In the genomic region with DNA sequence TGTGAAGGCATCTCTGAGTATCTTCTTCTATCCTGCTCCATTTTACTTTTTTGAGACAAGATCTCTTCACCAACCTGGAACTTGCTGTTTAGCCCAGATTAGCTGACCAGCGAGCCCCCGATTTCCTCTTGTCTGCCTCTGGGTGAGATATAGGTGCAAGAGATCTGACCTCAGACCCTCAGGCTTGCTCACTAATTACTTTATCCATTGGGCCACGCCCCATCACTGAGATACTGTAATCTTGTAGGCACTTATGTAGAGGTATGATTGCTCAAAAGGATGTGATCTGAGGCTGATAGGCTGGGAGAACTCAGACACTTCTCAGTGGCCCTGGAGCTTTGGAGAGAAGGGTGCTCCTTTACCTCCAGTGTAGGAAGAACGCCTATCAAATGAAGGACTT, we compare ENCODE assay signal across 20 mouse cellular contexts. TPM values are rescaled to one million over a fixed set of nuclear protein-coding genes. Genes with fewer than 3 reads are reported as not detected.
"Had no signal": no experiment of that assay in that cellular context is flagged by ENCODE, and none has a peak within 500 bp of the region (broad histone marks: within the 10 kb centered on the region; RNA-seq: fewer than 3 reads in every experiment).

No protein-coding gene starts in this region.

- H3K4me2 ChIP-seq: lung, embryonic 15.5 days; midbrain, embryonic 12.5 days; neural tube, embryonic 12.5 days; stomach, embryonic 15.5 days had no signal

- DNase-seq: lung, adult 2 months; lung, postnatal 14 days; lung, postnatal 36 days; midbrain, embryonic 14.5 days; right cerebral cortex, postnatal 14 days; thymus, adult 2 months; thymus, postnatal 36 days had no signal

- H3K9me3 ChIP-seq: lung, embryonic 15.5 days; megakaryocyte, embryonic 14.5 days; midbrain, embryonic 12.5 days; neural tube, embryonic 12.5 days; stomach, embryonic 15.5 days had no signal

- H3K4me1 ChIP-seq: midbrain, embryonic 12.5 days; neural tube, embryonic 12.5 days; stomach, embryonic 15.5 days had no signal

- H3K9ac ChIP-seq: lung, embryonic 15.5 days; midbrain, embryonic 12.5 days; neural tube, embryonic 12.5 days; stomach, embryonic 15.5 days had no signal

- H3K27me3 ChIP-seq: lung, embryonic 15.5 days; megakaryocyte, embryonic 14.5 days; midbrain, embryonic 12.5 days; neural tube, embryonic 12.5 days; stomach, embryonic 15.5 days had no signal

- H3K36me3 ChIP-seq: lung, embryonic 15.5 days; midbrain, embryonic 12.5 days; neural tube, embryonic 12.5 days; stomach, embryonic 15.5 days had no signal

- H3K27ac ChIP-seq: midbrain, embryonic 12.5 days; neural tube, embryonic 12.5 days; stomach, embryonic 15.5 days; stomach, postnatal 0 days had no signal

- H3K4me3 ChIP-seq: lung, embryonic 15.5 days; midbrain, embryonic 12.5 days; neural tube, embryonic 12.5 days; stomach, embryonic 15.5 days had no signal

RNA-seq across cellular contexts. Expression of a gene that starts 46.0 kb away (rescaled TPM):
- total RNA-seq: megakaryocyte progenitor cell, adult 5-6 weeks; midbrain, postnatal 0 days; monocyte, adult 5-6 weeks; neutrophil, adult 5-6 weeks had no signal
- polyA plus RNA-seq: liver, embryonic 16.5 days; lung, embryonic 15.5 days; midbrain, embryonic 12.5 days; midbrain, embryonic 14.5 days; midbrain, postnatal 0 days; neural tube, embryonic 12.5 days; neural tube, embryonic 14.5 days; spleen, adult 2 months; thymus, adult 2 months had no signal
